Mouse (Mus musculus) brain, embryonic 14.5 days (tissue): ENCODE data around the gene Med7. TPM values are rescaled to one million over a fixed set of nuclear protein-coding genes. Genes with fewer than 3 reads are reported as not detected.
"Not testable (repeated sequence)": the region's sequence is repeated elsewhere in the genome, so short reads cannot be mapped to it uniquely, and the experiment has no call there.

Experiments
- DNase-seq: peaks from one replicate; pipeline ENCODE4 v3.0.0-alpha.2; 2011; ENCODE audit warnings: low read depth
- CTCF ChIP-seq: fragments of 200-500 bp; IDR thresholded peaks from 2 replicates; pipeline ENCODE4 v1.5.1; 2012; ENCODE audit warnings: inconsistent platforms, mild to moderate bottlenecking, moderate library complexity, borderline replicate concordance; ENCODE audit not compliant: insufficient read depth, insufficient read length; ENCODE audit errors: extremely low read depth
- POLR2A ChIP-seq: fragments of 200-500 bp; IDR thresholded peaks from 2 replicates; pipeline ENCODE4 v1.6.1; 2012; ENCODE audit warnings: mild to moderate bottlenecking, inconsistent platforms, borderline replicate concordance; ENCODE audit not compliant: poor library complexity, insufficient read depth, insufficient read length, severe bottlenecking; ENCODE audit errors: extremely low read depth
- polyA plus RNA-seq: library from polyadenylated mRNA; depleted of rRNA; stranded (reverse); fragments of >200 nt; gene quantifications from 2 replicates; pipeline ENCODE4 v1.2.3, GENCODE M21; 2012

Gene Med7
- polyA plus RNA-seq, 1 experiment: 37.1 TPM

DNA sequence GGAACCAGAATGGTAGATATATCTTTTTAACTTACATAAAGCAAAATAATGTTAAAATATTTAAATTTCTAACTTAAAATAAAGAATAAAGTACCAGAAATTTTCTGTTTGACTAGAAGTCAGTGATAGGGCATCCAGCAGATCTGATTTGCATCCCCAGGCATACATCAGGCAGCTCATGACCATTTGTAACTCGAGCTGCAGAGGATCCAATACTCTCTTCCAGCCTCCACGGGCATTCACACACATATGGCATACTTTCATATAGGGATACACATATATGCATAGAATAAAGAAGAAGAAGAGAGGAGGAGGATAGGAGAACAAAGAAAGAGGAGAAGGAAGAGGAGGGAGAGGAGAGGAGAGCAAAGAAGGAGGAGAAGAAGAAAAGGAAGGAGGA is 38.8 kb upstream of the Med7 start:
- TF ChIP-seq POLR2A: no peak
- no peak for TF ChIP-seq CTCF
- no peak for DNase-seq

DNA sequence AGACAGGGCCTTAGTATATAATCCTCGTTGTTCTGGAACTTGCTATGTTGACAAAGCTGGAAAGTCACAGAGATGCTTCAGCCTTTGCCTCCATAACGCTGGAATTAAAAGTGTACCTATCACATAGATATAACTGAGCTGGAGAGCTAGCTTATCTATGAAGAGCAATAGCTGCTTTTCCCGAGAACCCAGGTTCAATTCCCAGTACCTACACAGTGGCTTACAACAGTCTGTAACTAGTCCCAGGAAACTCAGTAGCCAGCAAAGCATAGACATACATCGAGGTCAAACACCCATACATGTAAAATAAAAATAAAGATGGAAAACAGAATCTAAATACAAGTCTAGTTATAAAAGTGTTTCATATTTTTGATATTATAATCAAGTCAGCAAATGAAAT is 38.3 kb upstream of the Med7 start:
- no peak for DNase-seq
- TF ChIP-seq POLR2A (no peak), CTCF (no peak)

DNA sequence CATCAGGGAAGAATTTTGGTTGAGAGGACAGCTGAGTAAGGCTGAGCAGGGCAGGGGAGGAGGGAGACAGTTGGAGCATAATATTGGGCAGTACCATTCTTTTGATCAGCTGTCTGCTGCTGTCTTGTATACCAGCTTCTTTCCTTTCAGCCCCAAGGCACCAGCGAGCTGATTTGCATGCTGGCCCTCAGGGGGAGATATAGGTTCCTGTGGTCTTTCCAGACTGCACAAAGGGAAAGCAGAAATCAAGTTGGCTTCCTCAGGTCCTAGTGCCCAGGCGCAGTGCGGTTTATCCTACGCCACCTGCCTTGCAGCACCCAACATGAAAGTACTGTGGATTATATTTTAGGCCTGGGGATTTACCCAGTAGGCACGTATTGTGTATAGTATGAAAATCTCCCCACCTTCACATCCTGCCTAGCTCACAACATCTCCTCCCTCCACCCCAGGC is 37.8 kb upstream of the Med7 start:
- DNase-seq: peak; percentile 31
- TF ChIP-seq CTCF (no peak), POLR2A (no peak)

DNA sequence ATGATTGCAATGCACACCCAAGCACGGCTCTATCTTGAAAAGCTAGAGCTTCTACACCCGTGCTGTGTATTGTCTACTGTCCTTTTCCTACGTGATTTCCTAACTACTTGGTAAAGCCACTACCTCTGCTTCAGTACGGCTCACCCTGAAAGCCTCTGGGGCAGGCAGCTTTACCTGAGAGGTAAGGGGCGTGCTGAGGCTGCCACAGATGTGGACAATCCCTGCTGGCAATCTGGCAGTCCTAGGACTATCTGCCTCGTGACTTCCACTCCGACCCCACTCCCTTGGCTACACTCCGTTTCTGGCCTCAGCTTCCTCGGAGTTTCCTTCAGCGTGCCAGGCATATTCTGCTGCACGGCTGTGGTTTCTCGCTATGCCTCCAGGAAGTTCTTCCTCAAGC is 35.2 kb upstream of the Med7 start:
- DNase-seq: no peak
- TF ChIP-seq POLR2A (no peak), CTCF (no peak)

DNA sequence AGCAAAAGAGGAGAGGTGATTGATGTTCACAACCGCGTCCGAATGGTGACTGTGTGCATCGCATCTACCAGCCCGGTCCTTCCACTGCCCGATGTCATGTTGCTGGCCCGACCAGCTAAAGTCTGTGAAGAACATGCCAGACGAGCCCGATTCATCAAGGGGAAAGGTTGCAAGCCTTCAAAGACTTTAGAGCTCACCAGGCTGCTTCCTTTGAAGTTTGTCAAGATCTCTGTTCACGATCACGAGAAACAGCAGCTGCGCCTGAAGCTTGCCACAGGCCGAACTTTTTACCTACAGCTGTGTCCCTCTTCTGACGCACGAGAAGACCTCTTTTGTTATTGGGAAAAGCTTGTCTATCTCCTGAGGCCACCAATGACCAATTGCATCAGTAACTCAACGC is 31.7 kb upstream of the Med7 start:
- DNase-seq: no peak

DNA sequence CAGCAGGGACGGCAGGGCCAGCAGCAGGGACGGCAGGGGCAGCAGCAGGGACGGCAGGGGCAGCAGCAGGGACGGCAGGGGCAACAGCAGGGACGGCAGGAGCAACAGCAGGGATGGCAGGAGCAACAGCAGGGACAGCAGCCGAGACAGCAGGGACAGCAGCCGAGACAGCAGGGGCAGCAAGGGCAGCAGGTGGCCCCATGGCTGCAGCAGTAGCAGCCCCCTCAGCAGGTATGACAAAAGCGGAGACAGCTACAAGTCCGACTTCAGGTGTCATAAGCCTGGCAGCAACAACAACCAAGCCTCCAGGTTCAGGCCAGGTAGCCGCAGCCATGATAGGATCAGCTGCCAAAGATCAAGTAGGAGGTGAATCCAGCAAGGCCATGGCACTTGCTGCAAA is 30.0 kb upstream of the Med7 start:
- no peak for DNase-seq
- TF ChIP-seq POLR2A (no peak), CTCF (no peak)

More for the DNA sequence above, 31.7 kb upstream of the Med7 start:
- TF ChIP-seq CTCF (no peak), POLR2A (no peak)

DNA sequence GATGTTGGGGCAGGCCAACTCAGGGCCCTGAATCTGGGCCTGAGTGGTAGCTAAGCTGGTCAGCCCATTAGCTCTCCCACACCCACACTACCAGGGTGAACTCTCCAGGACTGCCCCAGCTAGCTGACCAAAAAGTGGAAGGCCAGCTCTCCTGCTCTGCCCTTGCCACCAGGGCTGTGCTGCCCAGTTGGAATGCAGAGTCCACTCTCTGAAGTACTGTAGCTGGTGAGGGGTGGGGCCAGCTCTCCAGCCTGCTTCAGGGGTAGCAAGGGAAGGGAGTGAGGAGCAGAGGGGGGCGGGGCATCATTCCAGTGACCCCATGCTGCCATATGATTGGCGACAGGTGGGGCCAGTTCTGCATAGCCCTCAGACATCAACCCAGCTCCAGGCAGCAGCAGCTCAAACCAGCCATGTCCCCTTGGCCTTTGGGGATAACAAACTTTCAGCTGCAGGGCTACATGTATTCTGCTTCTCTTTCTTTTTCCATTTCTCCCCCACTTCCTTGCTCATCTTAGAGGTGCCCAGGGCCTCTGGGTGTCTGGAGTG is 26.6 kb upstream of the Med7 start:
- DNase-seq: no peak
- TF ChIP-seq POLR2A: no peak
- TF ChIP-seq CTCF: no peak

DNA sequence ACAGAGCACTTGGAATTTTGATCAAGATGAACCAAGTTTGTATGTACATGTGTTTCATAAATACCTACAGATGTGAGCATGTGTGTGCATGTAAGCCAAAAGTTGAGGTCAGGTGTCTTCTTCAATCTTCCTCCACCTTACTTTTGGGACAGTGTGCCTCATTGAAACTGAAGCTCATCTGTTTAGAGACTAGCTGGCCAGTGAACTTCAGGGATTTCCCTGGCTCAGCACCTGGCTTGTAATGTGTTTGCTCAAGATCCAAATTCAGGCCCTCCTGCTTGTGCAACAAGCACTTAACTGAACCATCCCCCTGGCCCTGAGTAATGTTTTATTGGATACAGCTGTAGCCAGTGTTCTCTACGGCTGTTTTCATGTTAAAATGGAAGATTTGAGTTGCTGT is 18.3 kb upstream of the Med7 start:
- no peak for DNase-seq
- TF ChIP-seq POLR2A (no peak), CTCF (no peak)

DNA sequence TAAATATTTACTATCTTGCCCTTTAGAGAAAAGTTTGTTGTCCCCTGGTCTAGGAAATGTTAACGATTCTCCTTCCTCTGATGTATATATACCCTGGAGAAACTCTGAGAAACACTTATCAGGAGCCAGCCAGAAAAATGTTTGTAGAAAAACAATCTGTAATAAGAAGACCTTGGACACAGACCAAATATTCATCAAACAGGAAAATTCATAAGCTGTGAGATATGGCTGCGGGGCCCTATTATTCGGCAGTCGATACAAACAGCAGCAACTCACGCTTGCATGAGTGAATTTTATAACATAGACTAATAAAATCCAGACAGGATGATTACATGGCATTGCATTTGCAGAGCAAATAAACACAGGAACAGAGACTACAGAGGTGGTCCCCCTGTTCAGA is 17.9 kb upstream of the Med7 start:
- no peak for TF ChIP-seq POLR2A
- no peak for TF ChIP-seq CTCF
- DNase-seq: no peak

DNA sequence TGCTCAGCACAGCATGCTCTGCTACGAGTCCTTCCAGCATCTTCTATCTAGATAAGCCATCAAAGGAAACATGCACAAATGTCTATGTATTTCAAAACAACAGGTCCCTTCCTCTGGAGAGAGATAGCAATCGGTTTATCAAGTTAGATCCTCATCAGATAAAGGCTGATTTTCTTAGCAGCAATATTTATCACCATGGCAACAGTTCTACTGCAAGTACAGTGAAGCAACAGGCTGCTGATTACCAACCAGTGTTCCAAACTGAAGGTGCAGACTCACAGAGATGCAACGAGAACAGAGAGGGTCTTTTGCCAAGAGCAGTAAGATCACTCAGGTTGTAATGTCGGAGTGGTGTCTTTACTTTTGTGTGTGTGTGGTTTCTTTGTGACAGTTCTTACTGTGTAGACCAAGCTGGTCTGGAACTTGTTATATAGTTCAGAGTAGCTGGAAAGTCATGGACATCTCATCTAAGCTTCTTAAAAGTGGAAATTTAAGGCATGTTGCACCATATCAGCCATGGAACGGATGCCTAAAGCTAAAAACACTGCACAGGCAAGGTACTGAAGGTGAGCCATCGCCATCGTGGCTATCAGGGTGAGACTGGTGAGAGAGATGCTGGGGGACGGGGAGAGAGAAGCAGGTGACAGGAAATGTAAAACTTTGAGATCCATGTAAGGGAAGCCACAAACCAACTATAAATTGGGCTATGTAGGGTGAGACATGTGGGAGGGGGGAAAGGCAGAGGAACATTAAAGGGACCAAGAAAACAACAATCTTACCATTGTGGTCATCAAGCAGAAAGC is 15.4 kb upstream of the Med7 start:
- no peak for TF ChIP-seq CTCF
- no peak for TF ChIP-seq POLR2A
- DNase-seq: no peak

DNA sequence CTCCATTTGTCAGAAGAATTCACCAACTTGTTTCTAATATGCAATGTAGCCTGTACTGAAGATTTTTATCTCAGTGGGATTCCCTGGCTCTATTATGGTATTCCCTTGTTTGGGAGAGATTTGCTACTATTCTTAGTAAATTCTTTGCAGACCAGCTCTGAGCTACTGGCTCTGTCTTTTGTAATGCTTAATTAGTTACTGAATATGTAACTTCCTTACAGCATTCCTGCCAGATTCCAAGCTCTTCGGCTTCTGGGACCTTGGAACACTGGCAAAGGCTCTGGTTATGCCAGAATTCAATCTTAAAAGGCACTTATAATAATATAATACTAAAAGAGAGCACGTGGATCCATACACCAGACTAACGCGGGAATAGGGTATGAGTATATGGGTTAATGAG is 8.6 kb upstream of the Med7 start:
- DNase-seq: not testable (repeated sequence)

DNA sequence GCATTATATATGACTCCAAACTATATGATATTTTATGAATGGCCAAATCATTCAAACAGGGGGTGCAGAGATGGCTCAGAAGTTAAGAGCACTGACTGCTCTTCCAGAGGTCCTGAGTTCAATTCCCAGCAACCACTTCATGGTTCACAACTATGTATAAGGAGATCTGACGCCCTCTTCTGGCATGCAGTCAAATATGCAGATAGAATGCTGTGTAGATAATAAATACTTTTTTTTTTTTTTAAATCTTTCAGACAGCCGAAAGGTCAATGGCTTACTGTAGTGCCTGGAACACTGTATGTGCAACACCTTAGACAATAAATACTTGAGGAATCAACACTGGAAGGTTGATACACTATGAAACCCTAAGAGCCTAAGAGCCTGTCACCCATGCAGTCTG is 6.6 kb upstream of the Med7 start:
- no peak for DNase-seq
- TF ChIP-seq CTCF (no peak), POLR2A (no peak)
